Mouse (Mus musculus) lung, postnatal 10 days (tissue): ENCODE data around the gene Ly6g6d.
"Not testable (repeated sequence)": the region's sequence is repeated elsewhere in the genome, so short reads cannot be mapped to it uniquely, and the experiment has no call there.

ENCODE experiments used
- DNase-seq: peaks from one replicate; pipeline ENCODE4 v3.0.0; 2021

The Ly6g6d gene

GRCm38 (mm10) chr17:35077786-35078233, at the start of gene Ly6g6d:
Gene Ly6g6d, minus strand, starts transcription at chr17:35078065.
- DNase-seq = peak; percentile 82

GRCm38 (mm10) chr17:35127017-35127416, 49.2 kb upstream of the Ly6g6d start:
- no peak for DNase-seq

- DNase-seq = peak; percentile 84
Observed at GRCm38 (mm10) chr17:35126206-35126611, 48.3 kb upstream of the Ly6g6d start, which contains the start of gene D17H6S53E. Gene D17H6S53E, plus strand, starts transcription at chr17:35126373.

- no peak for DNase-seq
Observed at GRCm38 (mm10) chr17:35125578-35125977, 47.7 kb upstream of the Ly6g6d start.

- no peak for DNase-seq
Observed at GRCm38 (mm10) chr17:35125081-35125480, 47.2 kb upstream of the Ly6g6d start.

GRCm38 (mm10) chr17:35124261-35124896, 46.5 kb upstream of the Ly6g6d start:
- DNase-seq = not testable (repeated sequence)

GRCm38 (mm10) chr17:35123287-35123686, 45.4 kb upstream of the Ly6g6d start:
- not testable (repeated sequence) for DNase-seq

- DNase-seq = peak; percentile 78
Observed at GRCm38 (mm10) chr17:35121871-35122303, 44.0 kb upstream of the Ly6g6d start, which contains the start of gene Csnk2b. Gene Csnk2b, minus strand, starts transcription at chr17:35122053.

- peak; percentile 99 for DNase-seq
Observed at GRCm38 (mm10) chr17:35121143-35121799, 43.4 kb upstream of the Ly6g6d start, which contains the start of gene Gpank1. Gene Gpank1, plus strand, starts transcription at chr17:35121455.

- peak; percentile 55 for DNase-seq
Observed at GRCm38 (mm10) chr17:35120745-35121142, 42.9 kb upstream of the Ly6g6d start.

GRCm38 (mm10) chr17:35115046-35116019, 37.5 kb upstream of the Ly6g6d start, which contains the start of gene Ly6g5b:
Gene Ly6g5b, minus strand, starts transcription at chr17:35115428.
- DNase-seq = peak; percentile 56

- DNase-seq = peak; percentile 35
Observed at GRCm38 (mm10) chr17:35111774-35112173, 33.9 kb upstream of the Ly6g6d start.

- no peak for DNase-seq
Observed at GRCm38 (mm10) chr17:35108097-35108496, 30.2 kb upstream of the Ly6g6d start, which contains the start of gene Ly6g5c. Gene Ly6g5c, plus strand, starts transcription at chr17:35108279.

GRCm38 (mm10) chr17:35106522-35106921, 28.7 kb upstream of the Ly6g6d start:
- no peak for DNase-seq

GRCm38 (mm10) chr17:35105740-35106389, 28.0 kb upstream of the Ly6g6d start:
- peak; percentile 51 for DNase-seq

- DNase-seq = no peak
Observed at GRCm38 (mm10) chr17:35104754-35105153, 26.9 kb upstream of the Ly6g6d start.

GRCm38 (mm10) chr17:35104079-35104478, 26.2 kb upstream of the Ly6g6d start:
- no peak for DNase-seq

- DNase-seq = no peak
Observed at GRCm38 (mm10) chr17:35103221-35103690, 25.4 kb upstream of the Ly6g6d start.

- DNase-seq = no peak
Observed at GRCm38 (mm10) chr17:35102299-35102698, 24.4 kb upstream of the Ly6g6d start.

GRCm38 (mm10) chr17:35101161-35101560, 23.3 kb upstream of the Ly6g6d start:
- DNase-seq = no peak

GRCm38 (mm10) chr17:35100196-35100765, 22.4 kb upstream of the Ly6g6d start:
- no peak for DNase-seq
